Mouse (Mus musculus) liver, postnatal 0 days (tissue): Measurements from ENCODE around the gene Prr22. TPM values are rescaled to one million over a fixed set of nuclear protein-coding genes. Genes with fewer than 3 reads are reported as not detected.

Experiments used
- ATAC-seq: fragments of 200-750 bp; cut with Nextera tagmentation; 2 replicates; pipeline ENCODE4 v1.8.0; 2017; ENCODE audit warnings: mild to moderate bottlenecking, moderate library complexity
- DNase-seq: peaks from one replicate; pipeline ENCODE4 v3.0.0-alpha.2; 2016
- H3K27ac ChIP-seq: fragments of 300-500 bp; sonication (generic); 2 replicates; pipeline ENCODE4 v1.5.1; 2014; ENCODE audit warnings: antibody characterized with exemption, moderate library complexity, mild to moderate bottlenecking, low read depth
- H3K27me3 ChIP-seq: fragments of 300-500 bp; sonication (generic); 2 replicates; pipeline ENCODE4 v1.6.1; 2014; ENCODE audit warnings: low read length, control low read depth, mixed read lengths; ENCODE audit not compliant: insufficient read depth
- H3K36me3 ChIP-seq: fragments of 300-500 bp; sonication (generic); replicated peaks from 2 replicates; pipeline ENCODE4 v1.6.1; 2014; ENCODE audit warnings: mild to moderate bottlenecking, control low read depth, low read length, moderate library complexity, mixed read lengths; ENCODE audit not compliant: insufficient read depth
- H3K4me1 ChIP-seq: fragments of 300-500 bp; sonication (generic); 2 replicates; pipeline ENCODE4 v1.6.1; 2014; ENCODE audit warnings: antibody characterized with exemption, mild to moderate bottlenecking, control low read depth; ENCODE audit not compliant: insufficient read depth
- H3K4me2 ChIP-seq: fragments of 300-500 bp; sonication (generic); 2 replicates; pipeline ENCODE4 v1.6.1; 2014; ENCODE audit warnings: low read depth, mild to moderate bottlenecking, low read length, moderate library complexity, mixed read lengths
- H3K4me3 ChIP-seq: fragments of 300-500 bp; sonication (generic); 2 replicates; pipeline ENCODE4 v1.5.1; 2014; ENCODE audit warnings: low read depth, low read length
- H3K9ac ChIP-seq: fragments of 300-500 bp; sonication (generic); replicated peaks from 2 replicates; pipeline ENCODE4 v1.6.1; 2014; ENCODE audit warnings: mild to moderate bottlenecking, moderate library complexity
- H3K9me3 ChIP-seq: fragments of 300-500 bp; sonication (generic); 2 replicates; pipeline ENCODE4 v1.6.1; 2016; ENCODE audit warnings: mild to moderate bottlenecking, control low read depth, low read length, mixed read lengths
- CTCF ChIP-seq: sonication (generic); IDR thresholded peaks from 2 replicates; pipeline ENCODE4 v1.5.1; 2016; ENCODE audit warnings: antibody characterized with exemption, low read depth
- EP300 ChIP-seq: IDR thresholded peaks from 2 replicates; pipeline ENCODE4 v1.6.1; 2016; ENCODE audit warnings: antibody characterized with exemption, low read depth, mild to moderate bottlenecking
- WGBS: fragments of 180-500 bp; shearing (Covaris S2); extraction: QIAGEN DNeasy Blood & Tissue Kit; methylation state at CpG from one replicate; pipeline ENCODE4 v1.1.7; 2014; ENCODE audit not compliant: insufficient replicate concordance; 5-methylcytosine and 5-hydroxymethylcytosine counted together
- polyA plus RNA-seq: library from polyadenylated mRNA; unstranded; fragments of >200 nt; fragmentation: Nextera tagmentation; extraction: Ambion mirVana; gene quantifications from 2 replicates; pipeline ENCODE4 v1.2.1, GENCODE M21; 2015

Gene Prr22
- polyA plus RNA-seq, 1 experiment from 2014 or later: 0.23 TPM

DNA sequence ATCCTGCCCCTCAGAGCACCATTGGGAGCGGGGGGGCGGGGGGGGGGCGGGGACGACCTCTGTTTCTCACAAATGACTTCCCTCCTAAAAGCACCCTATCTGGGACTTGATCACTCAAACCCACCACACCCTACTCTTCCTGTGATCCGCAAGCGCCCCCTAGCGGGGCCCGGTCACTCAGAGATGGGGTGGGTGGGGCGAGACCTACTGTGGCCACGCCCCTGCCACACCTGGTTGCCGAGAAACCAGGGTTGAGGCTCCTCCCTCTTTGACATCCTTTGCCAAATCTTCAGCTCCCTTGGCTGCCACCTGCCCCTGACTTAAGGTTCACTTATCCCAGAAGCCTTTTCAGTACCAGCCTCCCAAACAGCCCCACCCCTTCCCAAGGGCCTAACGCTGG is 11.9 kb upstream of the Prr22 start:
- peak; percentile 37 for ATAC-seq
- Histone ChIP-seq H3K9me3 (no peaks in the 10 kb centered on the region), H3K27me3 (peaks cover 48% of the 10 kb centered on the region), H3K4me2 (peak overlapping the region; percentile 92), H3K27ac (0 out of 2 replicates have a peak overlapping the region, but pooled peaks have one; percentile 11), H3K4me1 (peaks cover 42% of the 10 kb centered on the region), H3K36me3 (no peaks in the 10 kb centered on the region), H3K4me3 (no peak overlapping the region), H3K9ac (no peak overlapping the region)
- TF ChIP-seq CTCF (peak; percentile 71), EP300 (no peak)
- peak; percentile 88 for DNase-seq
- 11% methylated on average over 12 of the region's 12 CpGs for WGBS

DNA sequence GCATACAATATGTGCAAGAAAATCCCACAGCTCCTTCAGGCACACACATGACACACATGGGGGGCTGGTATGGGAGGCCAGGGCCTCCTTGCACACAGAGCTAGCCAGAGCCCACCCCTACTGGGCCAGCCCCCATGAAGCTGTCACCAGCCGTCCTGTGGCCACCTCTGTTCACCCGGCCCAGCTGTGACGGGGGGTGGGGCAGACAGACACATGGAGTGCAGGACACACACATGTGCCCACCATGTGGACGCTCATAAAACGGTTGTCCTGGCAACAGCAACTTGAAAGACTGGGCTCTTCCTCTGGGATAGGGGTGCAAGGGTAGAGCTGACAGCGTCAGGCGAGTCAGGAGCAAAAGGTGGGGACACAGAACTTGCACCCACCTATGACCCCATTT is 10.8 kb upstream of the Prr22 start:
- H3K4me3 ChIP-seq: no peak overlapping the region
- H3K36me3 ChIP-seq: no peaks in the 10 kb centered on the region
- H3K4me1 ChIP-seq: peaks cover 48% of the 10 kb centered on the region
- 71% methylated on average over 7 of the region's 7 CpGs for WGBS
- H3K4me2 ChIP-seq: no peak overlapping the region
- ATAC-seq (no peak), DNase-seq (no peak)
- TF ChIP-seq EP300 (no peak), CTCF (no peak)
- H3K9ac ChIP-seq: no peak overlapping the region
- H3K27ac ChIP-seq: no peak overlapping the region
- peaks cover 37% of the 10 kb centered on the region for H3K27me3 ChIP-seq
- no peaks in the 10 kb centered on the region for H3K9me3 ChIP-seq

DNA sequence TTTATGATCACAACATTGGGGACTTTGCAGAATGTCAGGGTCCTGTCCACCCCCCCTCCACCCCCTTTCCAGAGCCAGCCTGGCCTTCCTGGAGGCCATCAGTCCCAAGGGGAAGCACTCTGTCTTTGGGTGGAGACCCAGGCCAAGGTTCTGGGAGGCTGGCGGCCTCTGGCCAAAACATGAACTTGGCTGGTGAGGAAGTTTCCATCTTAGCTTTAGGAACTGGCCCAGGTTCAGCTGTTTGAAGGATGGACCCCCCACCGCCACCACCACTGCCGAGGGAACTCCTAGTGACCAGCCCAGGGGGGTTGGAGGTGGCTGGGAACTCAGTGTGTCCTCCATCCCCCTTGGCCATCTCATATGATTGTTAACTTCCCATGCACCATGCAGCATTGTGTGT is 9.0 kb upstream of the Prr22 start:
- TF ChIP-seq CTCF: no peak
- no peak for TF ChIP-seq EP300
- Histone ChIP-seq H3K4me1 (peaks cover 52% of the 10 kb centered on the region), H3K4me3 (no peak overlapping the region), H3K9me3 (no peaks in the 10 kb centered on the region), H3K27me3 (peaks cover 20% of the 10 kb centered on the region), H3K36me3 (no peaks in the 10 kb centered on the region), H3K4me2 (0 out of 2 replicates have a peak overlapping the region, but pooled peaks have one; percentile 92), H3K27ac (no peak overlapping the region), H3K9ac (no peak overlapping the region)
- no peak for ATAC-seq
- 66% methylated on average over 3 of the region's 3 CpGs for WGBS
- no peak for DNase-seq

DNA sequence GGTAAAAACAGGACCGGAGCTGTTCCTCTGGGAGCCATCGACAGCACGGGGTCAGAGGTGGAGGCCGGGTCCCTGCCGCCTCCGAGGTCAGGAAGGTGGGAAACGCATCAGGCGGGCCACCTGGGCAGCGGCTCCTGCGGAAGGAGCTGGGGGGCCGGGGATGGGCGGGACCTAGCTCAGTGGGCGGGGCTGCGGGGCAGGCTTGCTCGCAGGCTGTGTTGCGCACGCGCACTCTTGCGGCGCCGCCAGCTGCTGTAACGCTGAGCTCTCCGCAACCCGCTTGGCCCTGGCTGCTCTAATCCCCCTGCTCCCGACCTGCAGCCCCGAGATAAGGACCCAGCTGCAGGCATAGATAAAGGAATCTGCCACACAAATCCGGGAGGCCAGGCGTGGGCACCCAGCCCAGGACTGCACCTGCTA is 8.0 kb upstream of the Prr22 start:
- H3K4me3 ChIP-seq: peak overlapping the region; percentile 55
- H3K4me1 ChIP-seq: peaks cover 49% of the 10 kb centered on the region
- H3K27ac ChIP-seq: peak overlapping the region; percentile 55
- H3K9me3 ChIP-seq: no peaks in the 10 kb centered on the region
- TF ChIP-seq CTCF (no peak), EP300 (peak; percentile 95)
- 1% methylated on average over 25 of the region's 28 CpGs for WGBS
- peaks cover 10% of the 10 kb centered on the region for H3K27me3 ChIP-seq
- DNase-seq: peak; percentile 95
- peak; percentile 43 for ATAC-seq
- H3K9ac ChIP-seq: peak overlapping the region; percentile 69
- H3K4me2 ChIP-seq: peak overlapping the region; percentile 92
- 0 out of 2 replicates have a peak, but pooled peaks cover under 1% of the 10 kb centered on the region for H3K36me3 ChIP-seq

DNA sequence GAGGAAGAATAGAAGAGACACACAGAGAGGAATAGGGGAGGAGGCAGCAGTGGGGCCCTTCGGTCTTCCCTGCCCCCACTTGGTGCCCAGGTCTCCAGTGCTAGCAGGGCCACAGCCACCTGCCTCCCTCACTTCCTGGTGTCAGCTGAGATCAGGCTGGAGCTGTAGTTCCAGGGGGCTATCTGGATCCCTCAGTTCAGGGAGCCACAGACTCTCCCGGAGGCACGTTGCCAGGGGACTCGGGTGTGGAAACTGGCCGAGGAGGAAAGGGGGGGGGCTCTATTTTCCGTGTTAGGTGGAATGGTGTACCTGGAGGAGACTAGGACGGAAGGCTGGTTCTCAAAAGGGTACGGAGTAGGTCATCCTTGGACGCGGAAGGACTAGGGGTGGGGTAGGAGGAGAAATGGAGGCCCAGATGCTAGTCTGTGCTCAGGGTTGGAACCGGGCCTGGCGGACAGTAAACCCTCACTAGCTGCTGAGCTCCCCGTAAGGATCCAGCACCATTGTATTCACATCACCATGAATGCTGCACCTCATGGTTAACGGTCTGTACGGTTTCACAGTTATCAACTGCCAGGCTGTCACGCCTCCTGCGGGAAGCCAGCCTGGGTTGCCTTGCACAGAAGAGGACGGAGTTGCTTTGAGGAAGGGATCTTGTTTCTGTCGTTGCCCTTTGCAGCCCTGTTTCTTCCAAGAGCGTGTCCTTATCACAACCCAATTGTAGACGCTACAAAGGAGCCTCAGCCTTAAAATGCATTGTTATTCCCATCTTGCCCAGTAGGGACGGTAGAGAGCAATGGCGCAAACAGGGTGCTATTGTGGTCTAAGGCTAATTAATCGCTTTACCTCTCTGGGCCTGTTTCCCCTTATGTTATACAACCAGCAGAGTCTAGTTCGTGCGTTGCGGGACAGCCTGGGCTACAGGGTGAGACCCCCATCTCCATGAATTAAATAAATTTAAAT is 7.0 kb upstream of the Prr22 start:
- Histone ChIP-seq H3K4me2 (peak overlapping the region; percentile 92), H3K4me1 (peaks cover 39% of the 10 kb centered on the region), H3K27me3 (no peaks in the 10 kb centered on the region), H3K36me3 (peaks cover 8% of the 10 kb centered on the region; the same call in 1 of the 2 replicates), H3K9me3 (no peaks in the 10 kb centered on the region), H3K27ac (peak overlapping the region; percentile 55), H3K9ac (peak overlapping the region; percentile 12; the same call in 1 of the 2 replicates), H3K4me3 (no peak overlapping the region)
- TF ChIP-seq CTCF: peak; percentile 100
- TF ChIP-seq EP300: no peak
- DNase-seq: peak; percentile 71
- WGBS: 36% methylated on average over 27 of the region's 27 CpGs
- ATAC-seq: no peak

DNA sequence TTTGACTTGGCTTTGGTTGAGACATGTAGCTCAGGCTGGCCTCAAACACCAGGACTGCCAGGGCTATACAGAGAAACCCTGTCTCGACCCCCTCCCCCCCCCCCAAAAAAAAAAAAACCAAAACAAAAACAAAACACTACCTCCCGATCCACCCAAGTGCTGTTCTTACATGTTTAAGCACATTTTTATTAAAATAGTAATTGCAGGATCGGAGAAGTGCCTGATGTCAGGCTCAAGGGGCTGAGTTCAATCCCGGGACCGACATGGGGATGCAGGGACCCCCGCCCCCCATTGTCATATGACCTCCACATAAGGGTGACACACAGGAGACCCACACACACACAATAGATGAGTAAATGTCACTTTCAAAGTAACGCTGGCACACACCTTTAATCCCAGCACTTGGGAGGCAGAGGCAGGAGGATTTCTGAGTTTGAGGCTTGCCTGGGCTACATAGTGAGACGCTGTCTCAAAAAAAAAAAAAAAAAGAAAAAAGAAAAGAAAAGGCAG is 6.3 kb upstream of the Prr22 start:
- ATAC-seq (no peak), DNase-seq (no peak)
- Histone ChIP-seq H3K27me3 (no peaks in the 10 kb centered on the region), H3K4me3 (peak overlapping the region; percentile 72), H3K9ac (no peak overlapping the region; the same call in 1 of the 2 replicates), H3K27ac (peak overlapping the region; percentile 92), H3K4me2 (peak overlapping the region; percentile 92), H3K9me3 (no peaks in the 10 kb centered on the region), H3K4me1 (peaks cover 34% of the 10 kb centered on the region), H3K36me3 (peaks cover 15% of the 10 kb centered on the region)
- WGBS: 63% methylated on average over 8 of the region's 8 CpGs
- TF ChIP-seq EP300: no peak
- no peak for TF ChIP-seq CTCF
